ENCODE assay signal across 32 mouse cellular contexts in the genomic region with DNA sequence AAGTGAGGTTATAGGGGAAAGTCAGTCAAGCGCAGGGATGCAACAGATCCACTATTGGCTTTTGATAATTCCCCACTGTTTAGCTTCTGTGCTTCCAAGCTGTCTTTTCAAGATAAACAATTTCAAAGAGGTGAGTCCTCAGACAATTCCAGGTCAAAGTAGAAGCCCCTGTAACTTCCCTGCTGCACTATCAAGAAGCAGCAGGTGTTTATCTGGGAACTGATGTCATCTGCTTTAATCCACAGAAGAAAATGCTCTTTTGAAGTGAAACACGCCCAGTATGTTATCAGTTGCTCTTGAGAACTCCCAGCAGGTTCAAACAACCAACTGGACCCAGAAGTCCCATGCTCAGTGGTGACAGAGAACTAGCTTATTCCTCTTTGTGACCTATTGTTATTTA.
"Had no signal": no experiment of that assay in that cellular context is flagged by ENCODE, and none has a peak within 500 bp of the region (broad histone marks: within the 10 kb centered on the region; RNA-seq: fewer than 3 reads in every experiment).

No protein-coding gene starts in this region.

- H3K36me3 ChIP-seq: limb, embryonic 10.5 days; limb, embryonic 12.5 days; limb, embryonic 13.5 days; limb, embryonic 15.5 days; liver, embryonic 12.5 days; liver, embryonic 13.5 days; liver, embryonic 15.5 days; lung, embryonic 15.5 days; midbrain, embryonic 10.5 days; midbrain, embryonic 12.5 days; midbrain, embryonic 13.5 days; midbrain, embryonic 15.5 days; neural tube, embryonic 12.5 days had no signal

- H3K4me3 ChIP-seq: limb, embryonic 10.5 days; limb, embryonic 12.5 days; limb, embryonic 13.5 days; limb, embryonic 15.5 days; liver, embryonic 12.5 days; liver, embryonic 13.5 days; liver, embryonic 15.5 days; lung, embryonic 15.5 days; megakaryocyte, embryonic 14.5 days; midbrain, embryonic 10.5 days; midbrain, embryonic 12.5 days; midbrain, embryonic 13.5 days; midbrain, embryonic 15.5 days; myocyte; neural tube, embryonic 12.5 days had no signal

- H3K4me1 ChIP-seq: limb, embryonic 10.5 days; limb, embryonic 12.5 days; limb, embryonic 13.5 days; limb, embryonic 15.5 days; liver, embryonic 12.5 days; liver, embryonic 13.5 days; liver, embryonic 15.5 days; lung, embryonic 15.5 days; megakaryocyte, embryonic 14.5 days; midbrain, embryonic 10.5 days; midbrain, embryonic 12.5 days; midbrain, embryonic 13.5 days; midbrain, embryonic 15.5 days; neural tube, embryonic 12.5 days had no signal

- ATAC-seq: liver, embryonic 12.5 days; liver, postnatal 0 days; lung, postnatal 0 days; midbrain, embryonic 13.5 days; midbrain, embryonic 15.5 days; midbrain, embryonic 16.5 days had no signal

- DNase-seq: left cerebral cortex, postnatal 4 days; liver; liver, embryonic 13.5 days; liver, postnatal 0 days; lung, adult 18-20 months; lung, adult 2 months; lung, embryonic 14.5 days; lung, postnatal 10 days; lung, postnatal 14 days; lung, postnatal 36 days; lung, postnatal 4 days; midbrain, embryonic 14.5 days had no signal

- H3K9me3 ChIP-seq: limb, embryonic 10.5 days; limb, embryonic 12.5 days; limb, embryonic 13.5 days; limb, embryonic 15.5 days; liver, embryonic 12.5 days; liver, embryonic 13.5 days; liver, embryonic 15.5 days; lung, embryonic 15.5 days; megakaryocyte, embryonic 14.5 days; midbrain, embryonic 10.5 days; midbrain, embryonic 12.5 days; midbrain, embryonic 13.5 days; midbrain, embryonic 15.5 days; neural tube, embryonic 12.5 days had no signal

- H3K9ac ChIP-seq: limb, embryonic 12.5 days; limb, embryonic 13.5 days; limb, embryonic 15.5 days; liver, embryonic 12.5 days; liver, embryonic 13.5 days; liver, embryonic 14.5 days; liver, embryonic 15.5 days; liver, postnatal 0 days; lung, embryonic 14.5 days; lung, embryonic 15.5 days; midbrain, embryonic 12.5 days; midbrain, embryonic 13.5 days; midbrain, embryonic 15.5 days; neural tube, embryonic 12.5 days had no signal

- H3K27me3 ChIP-seq: limb, embryonic 12.5 days; limb, embryonic 13.5 days; limb, embryonic 15.5 days; liver, embryonic 12.5 days; liver, embryonic 13.5 days; liver, embryonic 15.5 days; lung, embryonic 15.5 days; megakaryocyte, embryonic 14.5 days; midbrain, embryonic 12.5 days; midbrain, embryonic 13.5 days; midbrain, embryonic 15.5 days; neural tube, embryonic 12.5 days had no signal

- H3K27ac ChIP-seq: limb, embryonic 10.5 days; limb, embryonic 12.5 days; limb, embryonic 13.5 days; limb, embryonic 15.5 days; liver, embryonic 12.5 days; liver, embryonic 13.5 days; liver, embryonic 14.5 days; liver, embryonic 15.5 days; lung, embryonic 15.5 days; macrophage; midbrain, embryonic 10.5 days; midbrain, embryonic 12.5 days; midbrain, embryonic 13.5 days; midbrain, embryonic 15.5 days; neural tube, embryonic 12.5 days had no signal

- H3K4me2 ChIP-seq: limb, embryonic 12.5 days; limb, embryonic 13.5 days; limb, embryonic 15.5 days; liver, embryonic 11.5 days; liver, embryonic 12.5 days; liver, embryonic 13.5 days; liver, embryonic 15.5 days; lung, embryonic 14.5 days; lung, embryonic 15.5 days; midbrain, embryonic 11.5 days; midbrain, embryonic 12.5 days; midbrain, embryonic 13.5 days; midbrain, embryonic 15.5 days; neural tube, embryonic 12.5 days had no signal
